Mouse (Mus musculus) C2C12 (cell line): ENCODE measurements around the gene Wscd2. TPM values are rescaled to one million over a fixed set of nuclear protein-coding genes. Genes with fewer than 3 reads are reported as not detected.

Experiments used
- H3K27me3 ChIP-seq: one replicate; pipeline ENCODE4 v1.6.1; 2011; ENCODE audit not compliant: control insufficient read depth, insufficient read depth, insufficient read length
- H3K36me3 ChIP-seq: one replicate; pipeline ENCODE4 v1.6.1; 2011; ENCODE audit not compliant: control insufficient read depth, insufficient read depth
- H3K4me3 ChIP-seq: one replicate; pipeline ENCODE4 v1.5.1; 2011; ENCODE audit warnings: mild to moderate bottlenecking, control low read depth; ENCODE audit not compliant: poor library complexity, insufficient read depth, severe bottlenecking
- H3K79me2 ChIP-seq: one replicate; pipeline ENCODE4 v1.6.1; 2011; ENCODE audit not compliant: control insufficient read depth, insufficient read depth
- H3K79me3 ChIP-seq: one replicate; pipeline ENCODE4 v1.6.1; 2011; ENCODE audit warnings: low read depth, control low read depth
- H3ac ChIP-seq: one replicate; pipeline ENCODE3; 2011; ENCODE audit warnings: low read depth; ENCODE audit not compliant: control insufficient read depth, insufficient read length
- CEBPB ChIP-seq: IDR thresholded peaks from one replicate; pipeline ENCODE4 v1.6.1; 2011; ENCODE audit warnings: low read depth, mild to moderate bottlenecking, control low read depth, moderate library complexity
- CTCF ChIP-seq: IDR thresholded peaks from one replicate; pipeline ENCODE4 v1.5.1; 2011; ENCODE audit not compliant: control insufficient read depth, insufficient read depth, insufficient read length
- FOSL1 ChIP-seq: IDR thresholded peaks from one replicate; pipeline ENCODE4 v1.8.0; 2011; ENCODE audit warnings: mild to moderate bottlenecking, low read length; ENCODE audit not compliant: poor library complexity, insufficient read depth, severe bottlenecking
- MAX ChIP-seq: IDR thresholded peaks from one replicate; pipeline ENCODE4 v1.6.1; 2011; ENCODE audit warnings: mild to moderate bottlenecking, control low read depth
- MYOD1 ChIP-seq: IDR thresholded peaks from one replicate; pipeline ENCODE4 v1.6.1; 2011; ENCODE audit warnings: low read depth; ENCODE audit not compliant: control insufficient read depth, insufficient read length
- MYOG ChIP-seq: IDR thresholded peaks from one replicate; pipeline ENCODE4 v1.6.1; 2011; ENCODE audit not compliant: control insufficient read depth, insufficient read length; ENCODE audit errors: extremely low read depth
- USF1 ChIP-seq: IDR thresholded peaks from one replicate; pipeline ENCODE4 v1.6.1; 2011; ENCODE audit warnings: low read depth, mild to moderate bottlenecking, control low read depth, moderate library complexity
- polyA plus RNA-seq: library from polyadenylated mRNA; unstranded; fragments of >200 nt; fragmentation: generic; extraction: Trizol; gene quantifications from one replicate; pipeline ENCODE4 v1.2.1, GENCODE M21; 2012; ENCODE audit warnings: missing spikeins

The Wscd2 gene
- polyA plus RNA-seq, 1 experiment = not detected

GRCm38 (mm10) chr5:113469826-113470225, 20.3 kb upstream of the Wscd2 start:
- no peak overlapping the region for H3K4me3 ChIP-seq
- no peaks in the 10 kb centered on the region for H3K79me2 ChIP-seq
- no peaks in the 10 kb centered on the region for H3K36me3 ChIP-seq
- no peaks in the 10 kb centered on the region for H3K79me3 ChIP-seq
- peaks cover 41% of the 10 kb centered on the region for H3K27me3 ChIP-seq
- TF ChIP-seq FOSL1 = no peak
- no peak for TF ChIP-seq USF1
- TF ChIP-seq MYOD1 = no peak
- TF ChIP-seq CEBPB = no peak
- no peak overlapping the region for H3ac ChIP-seq

GRCm38 (mm10) chr5:113471417-113471816, 18.7 kb upstream of the Wscd2 start:
- no peak for TF ChIP-seq MYOD1
- TF ChIP-seq FOSL1 = no peak
- peak; percentile 42 for TF ChIP-seq CTCF
- no peak for TF ChIP-seq MAX
- no peak for TF ChIP-seq MYOG
- no peak for TF ChIP-seq USF1
- no peak for TF ChIP-seq CEBPB
- Histone ChIP-seq H3K79me3 (no peaks in the 10 kb centered on the region), H3K36me3 (no peaks in the 10 kb centered on the region), H3K79me2 (no peaks in the 10 kb centered on the region), H3K4me3 (no peak overlapping the region), H3ac (no peak overlapping the region), H3K27me3 (peaks cover 43% of the 10 kb centered on the region)

GRCm38 (mm10) chr5:113472339-113472738, 17.8 kb upstream of the Wscd2 start:
- TF ChIP-seq MYOG (no peak), MYOD1 (no peak), USF1 (no peak), MAX (no peak), CTCF (no peak), FOSL1 (no peak), CEBPB (no peak)
- Histone ChIP-seq H3K27me3 (peaks cover 44% of the 10 kb centered on the region), H3ac (no peak overlapping the region), H3K79me3 (no peaks in the 10 kb centered on the region), H3K36me3 (no peaks in the 10 kb centered on the region), H3K79me2 (no peaks in the 10 kb centered on the region), H3K4me3 (no peak overlapping the region)

GRCm38 (mm10) chr5:113476816-113477215, 13.3 kb upstream of the Wscd2 start:
- Histone ChIP-seq H3K4me3 (no peak overlapping the region), H3K27me3 (peaks cover 59% of the 10 kb centered on the region), H3K79me3 (no peaks in the 10 kb centered on the region), H3K36me3 (no peaks in the 10 kb centered on the region), H3ac (no peak overlapping the region), H3K79me2 (no peaks in the 10 kb centered on the region)
- TF ChIP-seq FOSL1 = no peak
- TF ChIP-seq USF1 = no peak
- no peak for TF ChIP-seq MYOG
- TF ChIP-seq CEBPB = no peak
- no peak for TF ChIP-seq CTCF
- no peak for TF ChIP-seq MYOD1
- TF ChIP-seq MAX = no peak

GRCm38 (mm10) chr5:113479075-113479474, 11.1 kb upstream of the Wscd2 start:
- Histone ChIP-seq H3K27me3 (peaks cover 69% of the 10 kb centered on the region), H3K4me3 (no peak overlapping the region), H3ac (no peak overlapping the region), H3K36me3 (no peaks in the 10 kb centered on the region), H3K79me3 (no peaks in the 10 kb centered on the region), H3K79me2 (no peaks in the 10 kb centered on the region)
- TF ChIP-seq MAX = no peak
- TF ChIP-seq FOSL1 = no peak
- TF ChIP-seq CTCF = no peak
- TF ChIP-seq MYOG = no peak
- no peak for TF ChIP-seq USF1
- TF ChIP-seq MYOD1 = no peak
- no peak for TF ChIP-seq CEBPB

- peaks cover 63% of the 10 kb centered on the region for H3K27me3 ChIP-seq
- no peak for TF ChIP-seq MAX
- TF ChIP-seq FOSL1 = no peak
- no peak for TF ChIP-seq MYOG
- TF ChIP-seq CTCF = no peak
- no peak for TF ChIP-seq MYOD1
- no peak for TF ChIP-seq CEBPB
- no peak for TF ChIP-seq USF1
- H3K4me3 ChIP-seq = no peak overlapping the region
- H3K79me2 ChIP-seq = no peaks in the 10 kb centered on the region
- H3ac ChIP-seq = no peak overlapping the region
- H3K79me3 ChIP-seq = no peaks in the 10 kb centered on the region
- no peaks in the 10 kb centered on the region for H3K36me3 ChIP-seq
Measured at GRCm38 (mm10) chr5:113480451-113480850, 9.7 kb upstream of the Wscd2 start.
